Mouse (Mus musculus): ENCODE data around the gene Gm5901. TPM values are rescaled to one million over a fixed set of nuclear protein-coding genes. Genes with fewer than 3 reads are reported as not detected.
"Not testable (repeated sequence)": the region's sequence is repeated elsewhere in the genome, so short reads cannot be mapped to it uniquely, and the experiment has no call there.

The Gm5901 gene
- total and polyA plus RNA-seq, 3 experiments: 0.30 to 0.44 TPM; not detected in 1

DNA sequence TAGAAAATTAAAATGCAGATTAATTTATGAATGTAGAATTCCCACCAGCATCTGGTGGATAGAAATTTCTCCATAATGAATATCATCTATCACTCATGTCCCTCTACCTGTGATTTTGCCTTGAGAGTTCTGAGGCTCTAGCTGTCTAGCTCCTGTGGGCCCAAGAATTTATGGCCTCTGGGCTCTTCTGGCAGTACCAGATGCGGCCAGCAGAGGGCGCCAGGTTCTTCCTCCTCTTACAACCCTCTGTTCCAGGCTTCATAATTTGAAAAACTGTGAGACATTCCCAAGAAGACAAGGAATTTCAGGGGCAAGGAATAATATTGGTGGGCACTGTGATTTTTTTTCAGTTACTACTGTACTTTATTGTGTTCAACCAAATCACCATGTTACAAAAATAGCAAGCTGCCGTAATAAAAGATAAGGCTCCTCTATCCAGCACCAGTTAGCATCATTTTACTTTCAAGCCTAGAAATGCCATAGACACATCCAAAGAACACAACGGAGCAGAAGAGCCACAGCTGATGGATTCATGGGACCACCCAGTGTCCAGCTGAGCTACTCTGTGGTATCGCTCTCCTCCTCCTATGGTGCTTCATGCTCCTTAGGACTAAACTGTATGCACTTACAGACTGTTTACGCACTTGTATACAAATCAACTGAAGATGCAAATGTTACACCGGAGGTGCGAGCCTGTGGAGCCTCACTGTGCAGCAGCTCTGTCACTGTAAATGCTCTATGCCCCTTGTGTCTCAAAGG lies 37.2 kb downstream of the Gm5901 start:
- H3K4me1 ChIP-seq (ENCODE audit: control insufficient read depth in 1 of 2, insufficient read depth in 2 of 2); dilution Hi-C loops (cut with MboI; ENCODE audit: extremely low pct_ligation_motif_present, extremely low pct_unique_long_range_greater_than_20kb, low sequenced_read_pairs); H3K4me3 ChIP-seq (replicated peaks in 1 of 3; ENCODE audit: low read depth in 2 of 3, low read length in 2 of 3, poor library complexity in 1 of 3); H3K9ac ChIP-seq (ENCODE audit: insufficient read depth, low read depth); H3K79me2 ChIP-seq (replicated peaks; ENCODE audit: control insufficient read depth, extremely low read depth, insufficient read depth, poor library complexity, severe bottlenecking); in situ Hi-C loops (cut with MboI; ENCODE audit: low pct_ligation_motif_present, low pct_unique_long_range_greater_than_20kb, low sequenced_read_pairs); H3K36me3 ChIP-seq (replicated peaks in 1 of 2; ENCODE audit: control insufficient read depth in 1 of 2, insufficient read depth in 1 of 2, low read length in 1 of 2); H3K27ac ChIP-seq (ENCODE audit: insufficient read depth, low read depth); H3K4me2 ChIP-seq (ENCODE audit: insufficient read depth, low read depth, poor library complexity, severe bottlenecking); H3K9me3 ChIP-seq (replicated peaks; ENCODE audit: low read length): not testable (repeated sequence)
- peak; percentile 50 for DNase-seq (ENCODE audit: extremely low read depth)
- H3K27me3 ChIP-seq (replicated peaks): peaks cover 18% of the 10 kb centered on the region
- TF ChIP-seq RAD21 (IDR thresholded peaks at IDR 0.05; ENCODE audit: low read depth, low read length) (peak; percentile 53), CTCF (conservative IDR thresholded peaks at IDR 0.05 in 1 of 2, IDR thresholded peaks at IDR 0.05 in 1 of 2; ENCODE audit: low read depth in 2 of 2, low read length in 2 of 2) (peak; percentile 85 to 86), SMC3 (IDR thresholded peaks at IDR 0.05; ENCODE audit: low read depth, low read length) (peak; percentile 82)

DNA sequence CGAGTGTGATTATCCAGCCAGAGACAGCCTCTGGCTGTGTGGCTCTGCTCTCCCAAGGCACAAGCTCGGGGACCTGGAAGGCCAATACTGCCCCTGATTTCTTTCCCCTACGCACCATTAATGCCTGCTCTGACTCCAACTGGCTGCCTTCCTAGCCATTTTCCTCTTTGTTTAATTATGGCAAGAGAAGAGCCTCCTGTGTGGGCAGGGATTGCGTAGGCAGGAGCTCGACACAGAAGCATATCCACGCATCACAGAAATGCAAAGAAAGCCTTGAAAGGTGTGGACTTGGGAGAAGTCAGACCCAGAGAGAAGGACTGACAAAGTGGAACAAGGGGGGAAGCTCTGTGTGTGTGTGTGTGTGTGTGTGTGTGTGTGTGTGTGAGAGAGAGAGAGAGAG lies 39.5 kb downstream of the Gm5901 start:
- dilution Hi-C loops (cut with MboI; ENCODE audit: extremely low pct_ligation_motif_present, extremely low pct_unique_long_range_greater_than_20kb, low sequenced_read_pairs): no loop called here
- Histone ChIP-seq H3K4me3 (replicated peaks in 1 of 3; ENCODE audit: low read depth in 2 of 3, low read length in 2 of 3, poor library complexity in 1 of 3) (no peak overlapping the region), H3K36me3 (replicated peaks in 1 of 2; ENCODE audit: control insufficient read depth in 1 of 2, insufficient read depth in 1 of 2, low read length in 1 of 2) (no peaks in the 10 kb centered on the region), H3K27me3 (replicated peaks) (peaks cover 6% of the 10 kb centered on the region), H3K9me3 (replicated peaks; ENCODE audit: low read length) (no peaks in the 10 kb centered on the region), H3K79me2 (replicated peaks; ENCODE audit: control insufficient read depth, extremely low read depth, insufficient read depth, poor library complexity, severe bottlenecking) (no peaks in the 10 kb centered on the region), H3K4me2 (ENCODE audit: insufficient read depth, low read depth, poor library complexity, severe bottlenecking) (no peak overlapping the region), H3K9ac (ENCODE audit: insufficient read depth, low read depth) (no peak overlapping the region), H3K4me1 (ENCODE audit: control insufficient read depth in 1 of 2, insufficient read depth in 2 of 2) (no peaks in the 10 kb centered on the region), H3K27ac (ENCODE audit: insufficient read depth, low read depth) (no peak overlapping the region)
- in situ Hi-C loops (cut with MboI; ENCODE audit: low pct_ligation_motif_present, low pct_unique_long_range_greater_than_20kb, low sequenced_read_pairs): no loop called here
- TF ChIP-seq ZMIZ1 (IDR thresholded peaks at IDR 0.05; ENCODE audit: low read depth, low read length) (no peak), RAD21 (IDR thresholded peaks at IDR 0.05; ENCODE audit: low read depth, low read length) (no peak), USF2 (conservative IDR thresholded peaks at IDR 0.05; ENCODE audit: low read depth, low read length) (no peak), MXI1 (IDR thresholded peaks at IDR 0.05; ENCODE audit: low read depth, low read length) (no peak), MYC (IDR thresholded peaks at IDR 0.05; ENCODE audit: low read depth, low read length) (no peak)
- no peak for DNase-seq (ENCODE audit: extremely low read depth)

DNA sequence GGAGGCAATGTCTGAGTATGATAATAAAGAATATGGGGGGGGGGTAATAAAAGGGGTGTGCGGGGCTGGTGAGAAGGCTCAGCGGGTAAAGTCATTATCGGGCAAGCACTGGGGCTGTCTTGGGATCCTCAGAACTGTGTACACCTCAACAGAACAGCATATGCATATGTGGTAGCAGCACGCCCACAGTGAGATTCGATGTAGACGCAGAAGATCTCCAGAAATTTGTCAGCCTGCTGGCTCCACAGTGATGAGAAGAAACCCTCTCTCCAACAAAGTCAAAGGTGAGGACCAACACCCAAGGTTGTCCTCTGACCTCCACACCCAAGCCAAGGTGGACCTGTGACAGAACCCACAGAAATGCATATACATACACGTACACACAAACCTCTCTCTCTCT lies 41.7 kb downstream of the Gm5901 start:
- H3K36me3 ChIP-seq (replicated peaks in 1 of 2; ENCODE audit: control insufficient read depth in 1 of 2, insufficient read depth in 1 of 2, low read length in 1 of 2): no peaks in the 10 kb centered on the region
- no peaks in the 10 kb centered on the region for H3K4me1 ChIP-seq (ENCODE audit: control insufficient read depth in 1 of 2, insufficient read depth in 2 of 2)
- DNase-seq (ENCODE audit: extremely low read depth): no peak
- dilution Hi-C loops (cut with MboI; ENCODE audit: extremely low pct_ligation_motif_present, extremely low pct_unique_long_range_greater_than_20kb, low sequenced_read_pairs) (no loop called here), in situ Hi-C loops (cut with MboI; ENCODE audit: low pct_ligation_motif_present, low pct_unique_long_range_greater_than_20kb, low sequenced_read_pairs) (no loop called here)
- no peaks in the 10 kb centered on the region for H3K27me3 ChIP-seq (replicated peaks)
- no peak overlapping the region for H3K9ac ChIP-seq (ENCODE audit: insufficient read depth, low read depth)
- TF ChIP-seq TCF12 (IDR thresholded peaks at IDR 0.05; ENCODE audit: low read depth, low read length): no peak
- TF ChIP-seq MAZ (IDR thresholded peaks at IDR 0.05; ENCODE audit: low read depth, low read length): no peak
- no peak for TF ChIP-seq JUND (conservative IDR thresholded peaks at IDR 0.05; ENCODE audit: low read depth, low read length)
- TF ChIP-seq CTCF (conservative IDR thresholded peaks at IDR 0.05 in 1 of 2, IDR thresholded peaks at IDR 0.05 in 1 of 2; ENCODE audit: low read depth in 2 of 2, low read length in 2 of 2): no peak
- no peak for TF ChIP-seq NELFE (IDR thresholded peaks at IDR 0.05; ENCODE audit: low read depth, low read length)
- no peak for TF ChIP-seq MAFK (IDR thresholded peaks at IDR 0.05; ENCODE audit: insufficient replicate concordance, low read length)
- no peak for TF ChIP-seq ZMIZ1 (IDR thresholded peaks at IDR 0.05; ENCODE audit: low read depth, low read length)
- TF ChIP-seq KAT2A (IDR thresholded peaks at IDR 0.05; ENCODE audit: insufficient replicate concordance, low read length): no peak
- TF ChIP-seq ETS1 (conservative IDR thresholded peaks at IDR 0.05; ENCODE audit: low read depth, low read length): no peak
- TF ChIP-seq TBP (conservative IDR thresholded peaks at IDR 0.05; ENCODE audit: low read depth, low read length): no peak
- H3K9me3 ChIP-seq (replicated peaks; ENCODE audit: low read length): no peaks in the 10 kb centered on the region
- no peak overlapping the region for H3K4me3 ChIP-seq (replicated peaks in 1 of 3; ENCODE audit: low read depth in 2 of 3, low read length in 2 of 3, poor library complexity in 1 of 3)
- H3K79me2 ChIP-seq (replicated peaks; ENCODE audit: control insufficient read depth, extremely low read depth, insufficient read depth, poor library complexity, severe bottlenecking): no peaks in the 10 kb centered on the region
- no peak overlapping the region for H3K27ac ChIP-seq (ENCODE audit: insufficient read depth, low read depth)
- H3K4me2 ChIP-seq (ENCODE audit: insufficient read depth, low read depth, poor library complexity, severe bottlenecking): no peak overlapping the region

Measured in CH12.LX (cell line).